Mouse (Mus musculus) kidney, postnatal 0 days (tissue): ENCODE measurements around the gene Matn1. TPM values are rescaled to one million over a fixed set of nuclear protein-coding genes. Genes with fewer than 3 reads are reported as not detected.

Source experiments
- ATAC-seq: fragments of 200-750 bp; cut with Nextera tagmentation; replicated peaks from 2 replicates; pipeline ENCODE4 v1.8.0; 2017; ENCODE audit warnings: low read depth, moderate number of reproducible peaks, moderate TSS enrichment, moderate library complexity; ENCODE audit not compliant: low FRiP score
- DNase-seq: peaks from one replicate; pipeline ENCODE4 v3.0.0-alpha.2; 2016; ENCODE audit warnings: low spot score
- H3K27ac ChIP-seq: fragments of 300-500 bp; sonication (generic); 2 replicates; pipeline ENCODE4 v1.5.1; 2014; ENCODE audit warnings: mild to moderate bottlenecking
- H3K27me3 ChIP-seq: fragments of 300-500 bp; sonication (generic); 2 replicates; pipeline ENCODE4 v1.6.1; 2014; ENCODE audit warnings: low read length, mixed read lengths; ENCODE audit not compliant: insufficient read depth
- H3K36me3 ChIP-seq: fragments of 300-500 bp; sonication (generic); 2 replicates; pipeline ENCODE4 v1.6.1; 2014; ENCODE audit warnings: low read length, mixed read lengths; ENCODE audit not compliant: insufficient read depth
- H3K4me1 ChIP-seq: fragments of 300-500 bp; sonication (generic); replicated peaks from 2 replicates; pipeline ENCODE4 v1.6.1; 2014; ENCODE audit warnings: antibody characterized with exemption, low read length, mixed read lengths; ENCODE audit not compliant: insufficient read depth
- H3K4me2 ChIP-seq: fragments of 300-500 bp; sonication (generic); 2 replicates; pipeline ENCODE4 v1.6.1; 2014; ENCODE audit warnings: mild to moderate bottlenecking, low read length, moderate library complexity, mixed read lengths
- H3K4me3 ChIP-seq: fragments of 300-500 bp; sonication (generic); replicated peaks from 2 replicates; pipeline ENCODE4 v1.5.1; 2014; ENCODE audit warnings: low read depth, low read length
- H3K9ac ChIP-seq: fragments of 300-500 bp; sonication (generic); 2 replicates; pipeline ENCODE4 v1.6.1; 2014; ENCODE audit warnings: low read depth, low read length
- H3K9me3 ChIP-seq: fragments of 300-500 bp; sonication (generic); replicated peaks from 2 replicates; pipeline ENCODE4 v1.6.1; 2016; ENCODE audit warnings: low read length, inconsistent platforms, mixed read lengths
- CTCF ChIP-seq: IDR thresholded peaks from 2 replicates; pipeline ENCODE4 v1.5.1; 2016; ENCODE audit warnings: antibody characterized with exemption, low read depth, mild to moderate bottlenecking, moderate library complexity
- WGBS: fragments of 180-500 bp; shearing (Covaris S2); extraction: QIAGEN DNeasy Blood & Tissue Kit; methylation state at CpG from one replicate; pipeline ENCODE4 v1.1.7; 2014; 5-methylcytosine and 5-hydroxymethylcytosine counted together
- polyA plus RNA-seq: library from polyadenylated mRNA; unstranded; fragments of >200 nt; fragmentation: Nextera tagmentation; extraction: Ambion mirVana; gene quantifications from 2 replicates; pipeline ENCODE4 v1.2.1, GENCODE M21; 2015

The Matn1 gene
- polyA plus RNA-seq, 1 experiment from 2014 or later, result 0.29 TPM

- TF ChIP-seq CTCF, result no peak
- H3K27ac ChIP-seq, result no peak overlapping the region
- no peak overlapping the region for H3K4me3 ChIP-seq
- WGBS, result 43% methylated on average over 8 of the region's 8 CpGs
- no peak overlapping the region for H3K4me2 ChIP-seq
- H3K36me3 ChIP-seq, result no peaks in the 10 kb centered on the region
- DNase-seq (peak; percentile 29), ATAC-seq (no peak)
- no peaks in the 10 kb centered on the region; the same call in 1 of the 2 replicates for H3K4me1 ChIP-seq
- no peaks in the 10 kb centered on the region for H3K27me3 ChIP-seq
- H3K9me3 ChIP-seq, result no peaks in the 10 kb centered on the region
- H3K9ac ChIP-seq, result no peak overlapping the region
Measured at GRCm38 (mm10) chr4:130902289-130902781, 41.9 kb upstream of the Matn1 start.

- H3K27ac ChIP-seq, result no peak overlapping the region
- no peak for DNase-seq
- H3K4me1 ChIP-seq, result peaks cover 6% of the 10 kb centered on the region; the same call in 1 of the 2 replicates
- H3K4me3 ChIP-seq, result no peak overlapping the region
- no peak overlapping the region for H3K9ac ChIP-seq
- no peaks in the 10 kb centered on the region for H3K27me3 ChIP-seq
- 72% methylated on average over 7 of the region's 7 CpGs for WGBS
- H3K4me2 ChIP-seq, result no peak overlapping the region
- no peak for TF ChIP-seq CTCF
- no peak for ATAC-seq
- H3K36me3 ChIP-seq, result no peaks in the 10 kb centered on the region
- H3K9me3 ChIP-seq, result no peaks in the 10 kb centered on the region
Measured at GRCm38 (mm10) chr4:130905025-130905424, 39.2 kb upstream of the Matn1 start.

DNA sequence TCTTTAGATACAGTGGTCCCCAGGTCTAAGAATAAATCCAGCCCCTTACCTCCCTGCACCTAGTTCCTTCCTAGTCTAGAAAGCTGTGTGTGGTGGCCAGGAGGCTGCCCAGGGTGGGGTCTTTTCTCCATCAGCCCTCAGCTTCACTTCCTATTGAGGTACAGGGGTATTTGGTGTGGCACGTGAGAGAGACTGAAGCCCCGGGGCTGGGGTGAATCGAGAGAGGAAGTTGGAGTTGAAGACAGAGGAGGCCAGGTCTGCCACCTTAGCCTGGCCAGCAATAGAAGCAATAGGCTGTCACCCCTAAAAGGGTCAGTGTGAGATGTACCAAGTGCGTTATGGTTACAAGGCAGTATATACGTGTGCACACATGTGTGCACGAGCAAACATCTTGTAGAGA, 38.3 kb upstream of the Matn1 start:
- DNase-seq (no peak), ATAC-seq (no peak)
- 80% methylated on average over 6 of the region's 6 CpGs for WGBS
- H3K27ac ChIP-seq, result no peak overlapping the region
- no peaks in the 10 kb centered on the region for H3K36me3 ChIP-seq
- no peak overlapping the region for H3K4me2 ChIP-seq
- TF ChIP-seq CTCF, result no peak
- no peaks in the 10 kb centered on the region for H3K9me3 ChIP-seq
- peaks cover 6% of the 10 kb centered on the region; the same call in 1 of the 2 replicates for H3K4me1 ChIP-seq
- H3K4me3 ChIP-seq, result no peak overlapping the region
- H3K9ac ChIP-seq, result no peak overlapping the region
- H3K27me3 ChIP-seq, result no peaks in the 10 kb centered on the region

DNA sequence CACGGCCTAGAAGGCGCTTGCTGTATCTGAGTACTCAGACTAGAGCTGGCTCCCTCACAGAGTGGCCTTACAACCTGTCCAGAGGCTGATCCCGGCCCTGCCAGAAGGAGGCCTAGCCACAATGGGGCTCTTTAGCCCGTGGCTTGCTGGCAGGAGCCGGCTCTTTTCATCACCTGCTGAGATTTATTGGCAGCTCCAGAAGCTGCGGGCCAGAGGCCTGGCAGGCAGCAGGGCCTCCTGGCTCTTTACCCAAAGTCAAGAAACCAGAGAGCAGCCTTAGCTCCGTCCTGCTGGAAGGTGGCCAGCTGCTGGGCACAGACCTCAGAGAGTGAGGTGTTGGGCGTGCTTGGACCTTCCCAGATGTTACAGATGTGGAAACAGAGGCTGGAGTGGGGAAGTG, 37.9 kb upstream of the Matn1 start:
- WGBS, result 36% methylated on average over 8 of the region's 8 CpGs
- no peak for ATAC-seq
- Histone ChIP-seq H3K36me3 (no peaks in the 10 kb centered on the region), H3K4me2 (no peak overlapping the region), H3K27ac (no peak overlapping the region), H3K4me3 (no peak overlapping the region), H3K9ac (no peak overlapping the region), H3K9me3 (no peaks in the 10 kb centered on the region), H3K4me1 (peaks cover 6% of the 10 kb centered on the region; the same call in 1 of the 2 replicates), H3K27me3 (no peaks in the 10 kb centered on the region)
- DNase-seq, result no peak
- TF ChIP-seq CTCF, result no peak

GRCm38 (mm10) chr4:130907200-130908069, 36.8 kb upstream of the Matn1 start:
- Histone ChIP-seq H3K4me2 (no peak overlapping the region), H3K4me3 (no peak overlapping the region), H3K9ac (no peak overlapping the region), H3K9me3 (no peaks in the 10 kb centered on the region), H3K27ac (no peak overlapping the region), H3K36me3 (no peaks in the 10 kb centered on the region), H3K4me1 (0 out of 2 replicates have a peak, but pooled peaks cover 6% of the 10 kb centered on the region), H3K27me3 (no peaks in the 10 kb centered on the region)
- no peak for TF ChIP-seq CTCF
- ATAC-seq, result no peak
- DNase-seq, result no peak
- 79% methylated on average over 19 of the region's 19 CpGs for WGBS

- no peak overlapping the region for H3K9ac ChIP-seq
- H3K27ac ChIP-seq, result no peak overlapping the region
- DNase-seq, result no peak
- H3K4me2 ChIP-seq, result no peak overlapping the region
- no peaks in the 10 kb centered on the region for H3K36me3 ChIP-seq
- 89% methylated on average over 10 of the region's 10 CpGs for WGBS
- H3K9me3 ChIP-seq, result no peaks in the 10 kb centered on the region
- TF ChIP-seq CTCF, result no peak
- no peaks in the 10 kb centered on the region for H3K27me3 ChIP-seq
- no peak for ATAC-seq
- no peak overlapping the region for H3K4me3 ChIP-seq
- 0 out of 2 replicates have a peak, but pooled peaks cover 6% of the 10 kb centered on the region for H3K4me1 ChIP-seq
Measured at GRCm38 (mm10) chr4:130908133-130908532, 36.1 kb upstream of the Matn1 start.
